In genomic region chrX:96456201-96456963, GRCm38 (mm10) we compare ENCODE assay signal across 8 mouse cellular contexts. TPM values are rescaled to one million over a fixed set of nuclear protein-coding genes. Genes with fewer than 3 reads are reported as not detected.
DNase-seq lines count a peak whose midpoint lies in the region; ATAC-seq lines count a peak whose summit lies in the region.
"Had no signal": no experiment of that assay in that cellular context is flagged by ENCODE, and none has a peak within 500 bp of the region (broad histone marks: within the 10 kb centered on the region; RNA-seq: fewer than 3 reads in every experiment).

TSS of gene Hsf3 (minus strand) at chrX:96456294.

- 12% methylated on average over 9 of the region's 9 CpGs for WGBS in embryonic facial prominence, embryonic 15.5 days
- WGBS in hindbrain, embryonic 12.5 days: 23% methylated on average over 9 of the region's 9 CpGs
- WGBS in limb, embryonic 13.5 days: 13% methylated on average over 9 of the region's 9 CpGs
- 17% methylated on average over 9 of the region's 9 CpGs for WGBS in midbrain, embryonic 16.5 days

- H3K4me2 ChIP-seq in embryonic facial prominence, embryonic 15.5 days (replicated peaks): peak within 1 kb of the TSS; percentile 25
- peak within 1 kb of the TSS; percentile 30 for H3K4me2 ChIP-seq in hindbrain, embryonic 12.5 days (replicated peaks)
- H3K4me2 ChIP-seq in limb, embryonic 13.5 days (replicated peaks): peak within 1 kb of the TSS; percentile 52
- H3K4me2 ChIP-seq in midbrain, embryonic 16.5 days (ENCODE audit: low read length): peak within 1 kb of the TSS; percentile 10
- H3K4me2 ChIP-seq: liver, embryonic 13.5 days had no signal

- DNase-seq in thymus, postnatal 36 days: no peak
- DNase-seq: liver, embryonic 13.5 days had no signal

- H3K27ac ChIP-seq in brown adipose tissue, adult 24 weeks (replicated peaks; ENCODE audit: low read depth, low read length): peak within 1 kb of the TSS; percentile 60
- H3K27ac ChIP-seq in embryonic facial prominence, embryonic 15.5 days (replicated peaks): no peak within 1 kb of the TSS
- no peak within 1 kb of the TSS for H3K27ac ChIP-seq in hindbrain, embryonic 12.5 days
- no peak within 1 kb of the TSS for H3K27ac ChIP-seq in limb, embryonic 13.5 days
- no peak within 1 kb of the TSS for H3K27ac ChIP-seq in midbrain, embryonic 16.5 days (ENCODE audit: low read length)
- H3K27ac ChIP-seq: liver, embryonic 13.5 days had no signal

- H3K36me3 ChIP-seq in embryonic facial prominence, embryonic 15.5 days: no peaks in the 10 kb centered on the region
- H3K36me3 ChIP-seq in hindbrain, embryonic 12.5 days: no peaks in the 10 kb centered on the region
- no peaks in the 10 kb centered on the region for H3K36me3 ChIP-seq in limb, embryonic 13.5 days
- no peaks in the 10 kb centered on the region for H3K36me3 ChIP-seq in midbrain, embryonic 16.5 days (ENCODE audit: control insufficient read depth, insufficient read depth, low read length)
- H3K36me3 ChIP-seq: liver, embryonic 13.5 days had no signal

- no peaks in the 10 kb centered on the region for H3K27me3 ChIP-seq in embryonic facial prominence, embryonic 15.5 days
- H3K27me3 ChIP-seq in hindbrain, embryonic 12.5 days: no peaks in the 10 kb centered on the region
- H3K27me3 ChIP-seq in limb, embryonic 13.5 days: no peaks in the 10 kb centered on the region
- no peaks in the 10 kb centered on the region for H3K27me3 ChIP-seq in midbrain, embryonic 16.5 days (ENCODE audit: control insufficient read depth, insufficient read depth, low read depth, low read length)
- H3K27me3 ChIP-seq: liver, embryonic 13.5 days had no signal

- H3K9ac ChIP-seq in embryonic facial prominence, embryonic 15.5 days: no peak within 1 kb of the TSS
- H3K9ac ChIP-seq in hindbrain, embryonic 12.5 days: no peak within 1 kb of the TSS
- H3K9ac ChIP-seq in limb, embryonic 13.5 days: peak within 1 kb of the TSS; percentile 50
- H3K9ac ChIP-seq in midbrain, embryonic 16.5 days (ENCODE audit: low read depth, low read length): no peak within 1 kb of the TSS
- H3K9ac ChIP-seq: liver, embryonic 13.5 days had no signal

- H3K4me1 ChIP-seq in brown adipose tissue, adult 24 weeks (ENCODE audit: control insufficient read depth, insufficient read depth, insufficient read length, low read length): no peaks in the 10 kb centered on the region; the same call in 1 of the 2 replicates
- H3K4me1 ChIP-seq in embryonic facial prominence, embryonic 15.5 days: no peaks in the 10 kb centered on the region
- no peaks in the 10 kb centered on the region for H3K4me1 ChIP-seq in hindbrain, embryonic 12.5 days
- no peaks in the 10 kb centered on the region for H3K4me1 ChIP-seq in limb, embryonic 13.5 days
- H3K4me1 ChIP-seq in midbrain, embryonic 16.5 days (ENCODE audit: control insufficient read depth, insufficient read depth, low read length): no peaks in the 10 kb centered on the region
- H3K4me1 ChIP-seq: liver, embryonic 13.5 days had no signal

- peak within 1 kb of the TSS; percentile 57 for H3K4me3 ChIP-seq in brown adipose tissue, adult 24 weeks (ENCODE audit: insufficient read depth, low read depth, low read length)
- H3K4me3 ChIP-seq in embryonic facial prominence, embryonic 15.5 days (replicated peaks): peak within 1 kb of the TSS; percentile 42
- peak within 1 kb of the TSS; percentile 22 for H3K4me3 ChIP-seq in hindbrain, embryonic 12.5 days
- H3K4me3 ChIP-seq in limb, embryonic 13.5 days: peak within 1 kb of the TSS; percentile 41
- peak within 1 kb of the TSS; percentile 4; the same call in 1 of the 2 replicates for H3K4me3 ChIP-seq in midbrain, embryonic 16.5 days (ENCODE audit: low read depth, low read length)
- H3K4me3 ChIP-seq: liver, embryonic 13.5 days had no signal

- no peaks in the 10 kb centered on the region for H3K9me3 ChIP-seq in embryonic facial prominence, embryonic 15.5 days (replicated peaks)
- H3K9me3 ChIP-seq in hindbrain, embryonic 12.5 days (replicated peaks): no peaks in the 10 kb centered on the region
- H3K9me3 ChIP-seq in limb, embryonic 13.5 days: no peaks in the 10 kb centered on the region
- no peaks in the 10 kb centered on the region for H3K9me3 ChIP-seq in midbrain, embryonic 16.5 days (replicated peaks; ENCODE audit: control insufficient read depth, low read length, poor library complexity, severe bottlenecking)
- H3K9me3 ChIP-seq: liver, embryonic 13.5 days had no signal

- no peak; the same call in 1 of the 2 replicates for ATAC-seq in embryonic facial prominence, embryonic 15.5 days (ENCODE audit: insufficient number of reproducible peaks, low FRiP score, low TSS enrichment, low read depth)
- ATAC-seq in hindbrain, embryonic 12.5 days (ENCODE audit: low FRiP score): no peak
- peak; percentile 77 for ATAC-seq in limb, embryonic 13.5 days (ENCODE audit: low FRiP score, low read depth)
- ATAC-seq in midbrain, embryonic 16.5 days: peak; percentile 45; the same call in 1 of the 2 replicates
- no peak for ATAC-seq in monocyte, adult 5-6 weeks (replicated peaks; ENCODE audit: insufficient number of reproducible peaks, low FRiP score, low TSS enrichment, poor library complexity, severe bottlenecking)

RNA-seq across cellular contexts. Expression of gene Hsf3, which starts in this region (rescaled TPM):
- polyA plus RNA-seq in brown adipose tissue, adult 24 weeks (2012; ENCODE audit: insufficient read depth, insufficient read length, missing spikeins): 0.71 and 0.79 TPM in 2 replicates
- 0.12 and 0.21 TPM in 2 replicates for polyA plus RNA-seq in embryonic facial prominence, embryonic 15.5 days (2015; fragmentation: Nextera tagmentation; extraction: Ambion mirVana)
- polyA plus RNA-seq in hindbrain, embryonic 12.5 days (2016; fragmentation: Nextera tagmentation; extraction: Ambion mirVana): not detected in 2 replicates
- polyA plus RNA-seq in limb, embryonic 13.5 days (2015; fragmentation: Nextera tagmentation; extraction: Ambion mirVana): 0.06 TPM in 1 of 2 replicates, not detected in the other
- polyA plus RNA-seq in midbrain, embryonic 16.5 days (2015; fragmentation: Nextera tagmentation; extraction: Ambion mirVana): not detected in 2 replicates
- total RNA-seq in monocyte, adult 5-6 weeks (2017): 0.85 TPM in 1 of 3 replicates, not detected in the others
- polyA plus RNA-seq: liver, embryonic 13.5 days had no signal

Comparison
In these comparisons a context has a peak if more than half of its experiments do, and no peak if none do; other contexts are left out.
1. Peak in ATAC-seq, H3K4me3 ChIP-seq, H3K9ac ChIP-seq and H3K4me2 ChIP-seq in limb, embryonic 13.5 days; RNA of the gene not detected or under 1 TPM.
2. Peak in ATAC-seq, H3K4me3 ChIP-seq and H3K4me2 ChIP-seq in midbrain, embryonic 16.5 days; RNA of the gene not detected or under 1 TPM.
3. H3K4me3 ChIP-seq: peak in every context shown above with its lines; median percentile 57 in brown adipose tissue, adult 24 weeks; 42 in embryonic facial prominence, embryonic 15.5 days; 41 in limb, embryonic 13.5 days; 22 in hindbrain, embryonic 12.5 days; 4 in midbrain, embryonic 16.5 days.